In genomic region chr4:152274681-152275131, GRCm38 (mm10) we compare ENCODE assay signal across 8 mouse cellular contexts. TPM values are rescaled to one million over a fixed set of nuclear protein-coding genes. Genes with fewer than 3 reads are reported as not detected.
DNase-seq lines count a peak whose midpoint lies in the region; ATAC-seq lines count a peak whose summit lies in the region.

No protein-coding gene starts in this region.

- peak overlapping the region; percentile 86 for H3K9ac ChIP-seq in limb, embryonic 13.5 days
- peak overlapping the region; percentile 74 for H3K9ac ChIP-seq in midbrain, embryonic 15.5 days

- under 1% methylated on average over 20 of the region's 20 CpGs for WGBS in heart, embryonic 10.5 days
- WGBS in limb, embryonic 13.5 days, result 2% methylated on average over 20 of the region's 20 CpGs
- 2% methylated on average over 20 of the region's 20 CpGs for WGBS in midbrain, embryonic 15.5 days

- peaks cover 70% of the 10 kb centered on the region for H3K27me3 ChIP-seq in heart, embryonic 10.5 days (ENCODE audit: insufficient read depth, poor library complexity, severe bottlenecking)
- H3K27me3 ChIP-seq in limb, embryonic 13.5 days, result peaks cover 36% of the 10 kb centered on the region
- H3K27me3 ChIP-seq in midbrain, embryonic 15.5 days (replicated peaks), result peaks cover 43% of the 10 kb centered on the region

- H3K4me2 ChIP-seq in limb, embryonic 13.5 days (replicated peaks), result peak overlapping the region; percentile 93
- H3K4me2 ChIP-seq in midbrain, embryonic 15.5 days, result peak overlapping the region; percentile 95

- H3K36me3 ChIP-seq in heart, embryonic 10.5 days, result peaks cover 2% of the 10 kb centered on the region; the same call in 1 of the 2 replicates
- H3K36me3 ChIP-seq in limb, embryonic 13.5 days, result peaks cover under 1% of the 10 kb centered on the region; the same call in 1 of the 2 replicates
- H3K36me3 ChIP-seq in midbrain, embryonic 15.5 days (replicated peaks), result no peaks in the 10 kb centered on the region

- peak; percentile 25 for DNase-seq in adrenal gland, postnatal 10 days
- DNase-seq in adrenal gland, postnatal 4 days (ENCODE audit: low spot score in 2 of 2), result no peak
- peak; percentile 69 for DNase-seq in brain, adult 2 months (ENCODE audit: low read depth, low spot score)
- no peak for DNase-seq in heart, embryonic 10.5 days (ENCODE audit: low spot score)
- no peak for DNase-seq in left cerebral cortex, adult 18-20 months (ENCODE audit: low spot score in 2 of 2)
- DNase-seq in ovary, postnatal 36 days (ENCODE audit: low spot score), result no peak

- no peaks in the 10 kb centered on the region; the same call in 1 of the 2 replicates for H3K9me3 ChIP-seq in heart, embryonic 10.5 days
- H3K9me3 ChIP-seq in limb, embryonic 13.5 days, result no peaks in the 10 kb centered on the region
- H3K9me3 ChIP-seq in midbrain, embryonic 15.5 days, result no peaks in the 10 kb centered on the region

- 0 out of 2 replicates have a peak, but pooled peaks have one; percentile 22 for ATAC-seq in limb, embryonic 13.5 days (ENCODE audit: low FRiP score, low read depth)
- peak; percentile 57 for ATAC-seq in midbrain, embryonic 15.5 days (replicated peaks)

- H3K27ac ChIP-seq in heart, embryonic 10.5 days, result peak overlapping the region; percentile 88
- H3K27ac ChIP-seq in limb, embryonic 13.5 days, result peak overlapping the region; percentile 80; the same call in 1 of the 2 replicates
- 0 out of 2 replicates have a peak overlapping the region, but pooled peaks have one; percentile 2 for H3K27ac ChIP-seq in midbrain, embryonic 15.5 days

- H3K4me1 ChIP-seq in heart, embryonic 10.5 days, result peaks cover 61% of the 10 kb centered on the region
- peaks cover 39% of the 10 kb centered on the region for H3K4me1 ChIP-seq in limb, embryonic 13.5 days
- peaks cover 25% of the 10 kb centered on the region for H3K4me1 ChIP-seq in midbrain, embryonic 15.5 days

- H3K4me3 ChIP-seq in heart, embryonic 10.5 days, result peak overlapping the region; percentile 84
- peak overlapping the region; percentile 71 for H3K4me3 ChIP-seq in limb, embryonic 13.5 days
- H3K4me3 ChIP-seq in midbrain, embryonic 15.5 days, result peak overlapping the region; percentile 64

RNA-seq across cellular contexts. Expression of gene Gpr153, which starts 0.7 kb away (rescaled TPM):
- total RNA-seq in adrenal gland, postnatal 10 days (2021), result 10 to 100 TPM; 11.2 to 11.8 TPM
- 10 to 100 TPM; 13.9 to 15.5 TPM for total RNA-seq in adrenal gland, postnatal 4 days (2021)
- polyA plus RNA-seq in heart, embryonic 10.5 days (2016; fragmentation: Nextera tagmentation; extraction: Ambion mirVana), result 5.5 and 6.3 TPM in 2 replicates
- 9.8 and 10.6 TPM in 2 replicates for polyA plus RNA-seq in limb, embryonic 13.5 days (2015; fragmentation: Nextera tagmentation; extraction: Ambion mirVana)
- polyA plus RNA-seq in midbrain, embryonic 15.5 days (2015; fragmentation: Nextera tagmentation; extraction: Ambion mirVana), result 15.6 and 16.6 TPM in 2 replicates
- total RNA-seq in left cerebral cortex, adult 18-20 months (2021), result 10 to 100 TPM; 26.8 to 33.4 TPM

RNA-seq across cellular contexts. Expression of gene Hes3, which starts 16.8 kb away (rescaled TPM):
- not detected for total RNA-seq in adrenal gland, postnatal 10 days (2021)
- total RNA-seq in adrenal gland, postnatal 4 days (2021), result not detected
- not detected in 2 replicates for polyA plus RNA-seq in heart, embryonic 10.5 days (2016; fragmentation: Nextera tagmentation; extraction: Ambion mirVana)
- not detected in 2 replicates for polyA plus RNA-seq in limb, embryonic 13.5 days (2015; fragmentation: Nextera tagmentation; extraction: Ambion mirVana)
- polyA plus RNA-seq in midbrain, embryonic 15.5 days (2015; fragmentation: Nextera tagmentation; extraction: Ambion mirVana), result 0.67 and 0.69 TPM in 2 replicates
- total RNA-seq in left cerebral cortex, adult 18-20 months (2021), result not detected

RNA-seq across cellular contexts. Expression of gene Icmt, which starts 22.3 kb away (rescaled TPM):
- total RNA-seq in adrenal gland, postnatal 10 days (2021), result 10 to 100 TPM; 30.4 to 31.6 TPM
- 10 to 100 TPM; 35.4 to 35.5 TPM for total RNA-seq in adrenal gland, postnatal 4 days (2021)
- polyA plus RNA-seq in heart, embryonic 10.5 days (2016; fragmentation: Nextera tagmentation; extraction: Ambion mirVana), result 23.1 and 27.4 TPM in 2 replicates
- polyA plus RNA-seq in limb, embryonic 13.5 days (2015; fragmentation: Nextera tagmentation; extraction: Ambion mirVana), result 21.8 and 27.0 TPM in 2 replicates
- polyA plus RNA-seq in midbrain, embryonic 15.5 days (2015; fragmentation: Nextera tagmentation; extraction: Ambion mirVana), result 20.4 and 24.5 TPM in 2 replicates
- 10 to 100 TPM; 49.8 to 58.4 TPM for total RNA-seq in left cerebral cortex, adult 18-20 months (2021)

RNA-seq across cellular contexts. Expression of gene Rnf207, which starts 44.1 kb away (rescaled TPM):
- total RNA-seq in adrenal gland, postnatal 10 days (2021), result under 1 TPM in 1 of 2 experiments, not detected in 1; 0.70 TPM
- 1 to 10 TPM; 1.2 to 1.3 TPM for total RNA-seq in adrenal gland, postnatal 4 days (2021)
- polyA plus RNA-seq in heart, embryonic 10.5 days (2016; fragmentation: Nextera tagmentation; extraction: Ambion mirVana), result 19.1 and 39.9 TPM in 2 replicates
- polyA plus RNA-seq in limb, embryonic 13.5 days (2015; fragmentation: Nextera tagmentation; extraction: Ambion mirVana), result 0.32 and 0.34 TPM in 2 replicates
- polyA plus RNA-seq in midbrain, embryonic 15.5 days (2015; fragmentation: Nextera tagmentation; extraction: Ambion mirVana), result 8.0 and 8.6 TPM in 2 replicates
- total RNA-seq in left cerebral cortex, adult 18-20 months (2021), result 10 to 100 TPM; 18.9 to 20.8 TPM

RNA-seq across cellular contexts. Expression of gene Rpl22, which starts 50.8 kb away (rescaled TPM):
- total RNA-seq in adrenal gland, postnatal 10 days (2021), result 100 to 1,000 TPM; 484 to 487 TPM
- 100 to 1,000 TPM; 608 to 640 TPM for total RNA-seq in adrenal gland, postnatal 4 days (2021)
- 261 and 301 TPM in 2 replicates for polyA plus RNA-seq in heart, embryonic 10.5 days (2016; fragmentation: Nextera tagmentation; extraction: Ambion mirVana)
- 371 and 395 TPM in 2 replicates for polyA plus RNA-seq in limb, embryonic 13.5 days (2015; fragmentation: Nextera tagmentation; extraction: Ambion mirVana)
- polyA plus RNA-seq in midbrain, embryonic 15.5 days (2015; fragmentation: Nextera tagmentation; extraction: Ambion mirVana), result 127 and 133 TPM in 2 replicates
- 100 to 1,000 TPM; 162 to 191 TPM for total RNA-seq in left cerebral cortex, adult 18-20 months (2021)

Comparison
In these comparisons a context has a peak if more than half of its experiments do, and no peak if none do; other contexts are left out.
1. DNase-seq: peak in adrenal gland, postnatal 10 days (single experiment) and brain, adult 2 months (single experiment); none in adrenal gland, postnatal 4 days (0 of 2), heart, embryonic 10.5 days (single experiment), left cerebral cortex, adult 18-20 months (0 of 2) and ovary, postnatal 36 days (single experiment).
2. H3K27ac ChIP-seq: peak in every context shown above with its lines; median percentile 88 in heart, embryonic 10.5 days; 80 in limb, embryonic 13.5 days; 2 in midbrain, embryonic 15.5 days.
3. Peak in every context shown above with its lines, with median percentiles within 50 percentile points of each other: H3K4me3 ChIP-seq.